In the genomic region with DNA sequence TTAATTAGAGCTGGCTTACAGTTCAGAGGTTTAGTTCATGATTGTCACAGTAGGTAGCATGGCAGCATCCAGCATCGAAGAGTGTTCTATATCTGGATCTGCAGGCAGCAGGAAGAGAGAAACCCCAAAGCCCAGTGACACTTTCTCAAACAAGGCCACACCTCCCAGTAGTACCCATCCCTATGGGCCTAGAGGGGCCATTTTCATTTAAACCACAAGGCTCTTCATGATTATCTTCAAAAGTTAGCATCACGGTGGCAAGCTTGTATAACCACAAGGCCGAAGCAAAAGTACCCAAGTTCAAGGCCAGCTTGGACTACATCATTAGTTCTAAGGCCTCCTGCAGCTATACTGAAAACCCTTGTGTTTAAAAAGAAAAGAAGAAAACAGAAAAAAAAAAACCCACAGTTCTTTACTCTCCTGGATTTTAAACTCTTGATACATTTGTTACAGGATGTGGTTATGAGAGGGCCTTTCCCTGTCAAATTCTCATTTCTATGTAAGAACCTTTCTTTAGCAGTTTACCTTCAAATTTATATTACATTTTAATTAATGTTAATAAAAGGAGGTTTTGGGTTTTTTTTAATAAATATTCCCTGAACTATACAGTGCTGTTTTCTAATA, we compare ENCODE assay signal across 19 mouse cellular contexts.
DNase-seq lines count a peak whose midpoint lies in the region; ATAC-seq and TF ChIP-seq lines count a peak whose summit lies in the region.
"Had no signal": no experiment of that assay in that cellular context is flagged by ENCODE, and none has a peak within 500 bp of the region (broad histone marks: within the 10 kb centered on the region; RNA-seq: fewer than 3 reads in every experiment).

No protein-coding gene starts in this region.

- H3K4me1 ChIP-seq in spleen, adult 2 months (ENCODE audit: control insufficient read depth, insufficient read depth, insufficient read length), result peaks cover 7% of the 10 kb centered on the region
- H3K4me1 ChIP-seq: heart, embryonic 13.5 days; hindbrain, embryonic 15.5 days; midbrain, embryonic 10.5 days had no signal

- peak; percentile 80 for ATAC-seq in activated CD4-positive, CD25-positive, alpha-beta regulatory T cell, adult 4 months
- ATAC-seq in megakaryocyte progenitor cell, adult 5-6 weeks (replicated peaks; ENCODE audit: poor library complexity), result peak; percentile 38
- ATAC-seq: forebrain, embryonic 16.5 days had no signal

- no peak for TF ChIP-seq POLR2A in spleen, adult 2 months (IDR thresholded peaks at IDR 0.05; ENCODE audit: low read depth, low read length)

- no peak overlapping the region for H3K4me3 ChIP-seq in spleen, adult 2 months (ENCODE audit: extremely low read depth, insufficient read depth, insufficient read length)
- H3K4me3 ChIP-seq: erythroblast, embryonic 14.5 days; heart, embryonic 13.5 days; hindbrain, embryonic 15.5 days; limb, embryonic 13.5 days; midbrain, embryonic 10.5 days had no signal

- no peak for DNase-seq in spleen, adult 2 months (ENCODE audit: low read depth in 1 of 2, low spot score in 2 of 2)
- no peak for DNase-seq in spleen, postnatal 14 days (ENCODE audit: low spot score in 2 of 2)
- DNase-seq in CD4-positive, CD25-positive, alpha-beta regulatory T cell, adult 2 months (ENCODE audit: low read depth, low spot score), result peak; percentile 56
- DNase-seq in right cerebral cortex, postnatal 10 days (ENCODE audit: low spot score in 2 of 2), result no peak
- no peak for DNase-seq in cerebellum, adult 11 months
- DNase-seq: adrenal gland, postnatal 10 days; cerebellum, adult 18-20 months; cerebellum, postnatal 36 days; heart, postnatal 36 days; kidney, adult 11 months; kidney, postnatal 14 days had no signal

- H3K36me3 ChIP-seq in spleen, adult 2 months (ENCODE audit: control insufficient read depth, insufficient read depth, low read length), result no peaks in the 10 kb centered on the region; the same call in 1 of the 2 replicates

- peak overlapping the region; percentile 33; the same call in 1 of the 2 replicates for H3K27ac ChIP-seq in spleen, adult 2 months (ENCODE audit: insufficient read depth, low read length)
- H3K27ac ChIP-seq: heart, embryonic 13.5 days; hindbrain, embryonic 15.5 days; limb, embryonic 13.5 days had no signal

- 45% methylated on average over 3 of the region's 3 CpGs for WGBS in spleen, adult 2 months

- no peak for TF ChIP-seq CTCF in spleen, adult 2 months (IDR thresholded peaks at IDR 0.05; ENCODE audit: extremely low read depth, insufficient read depth, insufficient read length, insufficient replicate concordance)

- H3K27me3 ChIP-seq in spleen, adult 2 months (ENCODE audit: control insufficient read depth, insufficient read depth, low read length), result no peaks in the 10 kb centered on the region
- H3K27me3 ChIP-seq: heart, embryonic 13.5 days; hindbrain, embryonic 15.5 days; limb, embryonic 13.5 days had no signal
